Mouse (Mus musculus) heart, adult 2 months (tissue): Measurements from ENCODE around the gene Prrt1. TPM values are rescaled to one million over a fixed set of nuclear protein-coding genes. Genes with fewer than 3 reads are reported as not detected.

Experiments
- DNase-seq, 2 experiments: peaks; one replicate each; pipeline ENCODE4 v3.0.0; 2021
- H3K27ac ChIP-seq: fragments of 200-600 bp; 2 replicates; pipeline ENCODE4 v1.8.1; 2022
- H3K27me3 ChIP-seq: fragments of 200-500 bp; 2 replicates; pipeline ENCODE4 v1.6.1; 2012; ENCODE audit warnings: mild to moderate bottlenecking, low read length, inconsistent platforms, mixed read lengths; ENCODE audit not compliant: control insufficient read depth, insufficient read depth
- H3K36me3 ChIP-seq: fragments of 200-500 bp; 2 replicates; pipeline ENCODE4 v1.6.1; 2012; ENCODE audit warnings: low read length, inconsistent platforms; ENCODE audit not compliant: control insufficient read depth, insufficient read depth
- H3K4me1 ChIP-seq: fragments of 200-500 bp; 2 replicates; pipeline ENCODE4 v1.6.1; 2011; ENCODE audit warnings: low read length; ENCODE audit not compliant: control insufficient read depth, insufficient read depth
- H3K4me3 ChIP-seq: fragments of 200-600 bp; 2 replicates; pipeline ENCODE4 v1.8.1; 2022
- H3K79me2 ChIP-seq: fragments of 200-500 bp; replicated peaks from 2 replicates; pipeline ENCODE4 v1.6.1; 2012; ENCODE audit warnings: mild to moderate bottlenecking, inconsistent platforms, low read length, moderate library complexity, mixed read lengths; ENCODE audit not compliant: control insufficient read depth, insufficient read depth
- H3K9ac ChIP-seq: fragments of 200-500 bp; 2 replicates; pipeline ENCODE4 v1.6.1; 2012; ENCODE audit warnings: low read depth, mild to moderate bottlenecking, control low read depth, inconsistent platforms, low read length, mixed read lengths
- CTCF ChIP-seq: fragments of 200-600 bp; IDR thresholded peaks from 2 replicates; pipeline ENCODE4 v1.8.1; 2022; ENCODE audit warnings: antibody characterized with exemption, mild to moderate bottlenecking, moderate library complexity
- EP300 ChIP-seq: fragments of 200-500 bp; IDR thresholded peaks from 2 replicates; pipeline ENCODE4 v1.6.1; 2011; ENCODE audit warnings: low read depth, low read length, control low read depth; ENCODE audit not compliant: insufficient read depth
- POLR2A ChIP-seq: fragments of 200-500 bp; IDR thresholded peaks from 2 replicates; pipeline ENCODE4 v1.6.1; 2011; ENCODE audit warnings: mild to moderate bottlenecking, low read depth, low read length, control low read depth; ENCODE audit not compliant: insufficient read depth
- WGBS: fragments of 180-500 bp; shearing (Covaris S2); methylation state at CpG from one replicate; pipeline ENCODE4 v1.1.7; 2018; 5-methylcytosine and 5-hydroxymethylcytosine counted together
- intact Hi-C: fragments of 180-260 bp; cut with DNase I; formaldehyde crosslinking; loops from one replicate; pipeline ENCODE4 v1.15.1; 2025
- polyA plus RNA-seq: library from polyadenylated mRNA; depleted of rRNA; stranded (reverse); fragments of >200 nt; gene quantifications from 2 replicates; pipeline ENCODE4 v1.2.3, GENCODE M21; 2012
- total RNA-seq, 2 experiments: library from RNA; stranded (reverse); gene quantifications; 2 replicates each; pipeline ENCODE4 v1.2.3; 2021

The Prrt1 gene
- total and polyA plus RNA-seq, 3 experiments: 0.86 to 7.0 (median 1.4) TPM

GRCm38 (mm10) chr17:34621006-34621405, 8.3 kb upstream of the Prrt1 start:
- 91% methylated on average over 8 of the region's 8 CpGs for WGBS
- no peak overlapping the region for H3K9ac ChIP-seq
- no peak overlapping the region for H3K4me3 ChIP-seq
- H3K79me2 ChIP-seq: no peaks in the 10 kb centered on the region
- TF ChIP-seq POLR2A: no peak
- no peak for TF ChIP-seq EP300
- no peak for TF ChIP-seq CTCF
- no peaks in the 10 kb centered on the region for H3K27me3 ChIP-seq
- no peak overlapping the region for H3K27ac ChIP-seq
- no peak for DNase-seq
- H3K4me1 ChIP-seq: no peaks in the 10 kb centered on the region
- intact Hi-C loops: no loop called here
- no peaks in the 10 kb centered on the region for H3K36me3 ChIP-seq

DNA sequence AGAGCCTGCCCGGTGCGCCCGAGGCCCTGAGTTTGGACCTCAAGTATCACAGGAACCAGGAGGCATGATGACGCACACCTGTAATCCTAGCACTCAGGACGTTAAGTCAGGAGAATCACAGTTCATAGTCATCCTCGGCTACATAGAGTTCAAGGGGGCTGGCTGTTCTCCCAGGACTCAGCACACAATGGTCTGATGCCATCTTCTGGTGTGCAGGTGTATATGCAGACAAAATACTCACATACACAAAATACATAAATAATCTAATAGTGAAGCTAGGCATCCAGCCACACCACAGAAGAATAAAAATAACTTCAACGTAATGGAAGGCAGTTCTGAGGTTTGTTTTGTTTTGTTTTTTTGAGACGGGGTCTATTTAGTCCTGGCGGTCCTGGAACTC, 6.2 kb upstream of the Prrt1 start:
- TF ChIP-seq EP300 (no peak), POLR2A (no peak), CTCF (peak; percentile 39)
- Histone ChIP-seq H3K4me3 (no peak overlapping the region), H3K36me3 (no peaks in the 10 kb centered on the region), H3K9ac (no peak overlapping the region), H3K4me1 (no peaks in the 10 kb centered on the region; the same call in 1 of the 2 replicates), H3K79me2 (no peaks in the 10 kb centered on the region), H3K27me3 (no peaks in the 10 kb centered on the region), H3K27ac (no peak overlapping the region)
- intact Hi-C loops: no loop called here
- no peak for DNase-seq
- 78% methylated on average over 9 of the region's 9 CpGs for WGBS

- H3K4me3 ChIP-seq: no peak overlapping the region
- no peak for DNase-seq
- no peak for TF ChIP-seq POLR2A
- no peak for TF ChIP-seq EP300
- no peak for TF ChIP-seq CTCF
- no peaks in the 10 kb centered on the region for H3K27me3 ChIP-seq
- H3K79me2 ChIP-seq: no peaks in the 10 kb centered on the region
- H3K27ac ChIP-seq: no peak overlapping the region
- peaks cover 2% of the 10 kb centered on the region for H3K4me1 ChIP-seq
- intact Hi-C loops: no loop called here
- no peak overlapping the region for H3K9ac ChIP-seq
- no peaks in the 10 kb centered on the region for H3K36me3 ChIP-seq
- 93% methylated on average over 3 of the region's 3 CpGs for WGBS
Observed at GRCm38 (mm10) chr17:34624981-34625380, 4.4 kb upstream of the Prrt1 start.

DNA sequence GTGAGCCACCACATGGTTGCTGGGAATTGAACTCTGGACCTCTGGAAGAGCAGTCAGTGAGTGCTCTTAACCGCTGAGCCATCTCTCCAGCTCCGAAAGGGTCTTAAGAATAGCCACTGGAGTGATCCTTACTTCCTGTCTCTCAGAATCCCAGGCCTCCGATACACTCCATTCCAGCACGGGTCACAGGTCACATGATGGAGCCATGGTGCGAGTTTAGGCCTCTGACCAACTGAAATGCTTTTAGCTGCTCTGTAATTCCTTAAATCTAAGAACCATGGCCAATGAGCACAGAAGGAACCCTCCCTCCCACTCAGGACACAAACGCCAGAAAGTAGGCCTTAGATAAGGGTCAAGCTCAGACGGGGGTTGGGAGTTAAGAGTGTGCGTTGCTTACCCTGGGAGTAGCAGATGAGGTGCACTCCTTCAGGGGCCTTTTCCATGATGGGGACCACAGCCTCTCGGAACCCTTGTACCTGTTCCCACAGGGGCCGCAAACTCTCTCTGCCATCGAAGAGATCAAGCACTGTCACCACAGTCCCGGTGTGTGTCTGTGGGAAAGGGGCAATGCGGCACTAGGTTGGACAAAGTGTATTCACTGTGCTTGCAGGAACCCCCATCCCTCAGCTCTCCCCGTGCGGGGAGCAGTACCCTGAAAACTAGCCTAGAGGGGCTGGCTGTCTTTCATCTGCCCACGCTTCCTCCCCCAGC, 3.1 kb upstream of the Prrt1 start:
- DNase-seq: no peak
- TF ChIP-seq EP300: no peak
- no peak for TF ChIP-seq CTCF
- peak overlapping the region; percentile 95 for H3K27ac ChIP-seq
- intact Hi-C loops: loop anchor here (2.0 kb wide), 2 partner anchors 19 to 61 kb away; partner anchors contain the start of gene Notch4
- peak overlapping the region; percentile 74 for H3K9ac ChIP-seq
- H3K36me3 ChIP-seq: no peaks in the 10 kb centered on the region
- 50% methylated on average over 16 of the region's 16 CpGs for WGBS
- H3K4me3 ChIP-seq: peak overlapping the region; percentile 73
- H3K79me2 ChIP-seq: no peaks in the 10 kb centered on the region
- H3K4me1 ChIP-seq: peaks cover 4% of the 10 kb centered on the region
- H3K27me3 ChIP-seq: no peaks in the 10 kb centered on the region

DNA sequence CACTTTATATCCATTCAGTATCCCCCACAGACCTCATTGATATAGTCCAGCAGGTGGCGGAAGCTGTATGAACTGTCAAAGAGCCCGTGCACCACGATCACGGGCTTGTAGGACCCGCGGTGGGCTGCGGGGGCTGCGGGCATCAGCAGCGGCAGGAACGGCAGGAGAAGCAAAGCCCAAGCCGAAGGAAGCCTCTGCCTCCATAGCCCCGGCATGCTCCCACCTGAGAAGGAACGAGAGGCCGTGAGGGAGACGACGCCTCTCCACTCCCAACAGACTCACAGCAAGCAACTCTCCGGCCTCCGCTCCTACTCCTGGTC, 2.6 kb upstream of the Prrt1 start:
- H3K79me2 ChIP-seq: no peaks in the 10 kb centered on the region
- DNase-seq: peak in 1 of 2 experiments; percentile 45
- no peaks in the 10 kb centered on the region for H3K27me3 ChIP-seq
- 2% methylated on average over 18 of the region's 18 CpGs for WGBS
- no peaks in the 10 kb centered on the region for H3K36me3 ChIP-seq
- peak overlapping the region; percentile 95 for H3K27ac ChIP-seq
- peak overlapping the region; percentile 73 for H3K4me3 ChIP-seq
- TF ChIP-seq EP300 (no peak), CTCF (peak; percentile 63)
- peak overlapping the region; percentile 74 for H3K9ac ChIP-seq
- H3K4me1 ChIP-seq: peaks cover 5% of the 10 kb centered on the region
- intact Hi-C loops: loop anchor here (2.0 kb wide), 2 partner anchors 20 to 62 kb away; partner anchors contain the start of gene Notch4

DNA sequence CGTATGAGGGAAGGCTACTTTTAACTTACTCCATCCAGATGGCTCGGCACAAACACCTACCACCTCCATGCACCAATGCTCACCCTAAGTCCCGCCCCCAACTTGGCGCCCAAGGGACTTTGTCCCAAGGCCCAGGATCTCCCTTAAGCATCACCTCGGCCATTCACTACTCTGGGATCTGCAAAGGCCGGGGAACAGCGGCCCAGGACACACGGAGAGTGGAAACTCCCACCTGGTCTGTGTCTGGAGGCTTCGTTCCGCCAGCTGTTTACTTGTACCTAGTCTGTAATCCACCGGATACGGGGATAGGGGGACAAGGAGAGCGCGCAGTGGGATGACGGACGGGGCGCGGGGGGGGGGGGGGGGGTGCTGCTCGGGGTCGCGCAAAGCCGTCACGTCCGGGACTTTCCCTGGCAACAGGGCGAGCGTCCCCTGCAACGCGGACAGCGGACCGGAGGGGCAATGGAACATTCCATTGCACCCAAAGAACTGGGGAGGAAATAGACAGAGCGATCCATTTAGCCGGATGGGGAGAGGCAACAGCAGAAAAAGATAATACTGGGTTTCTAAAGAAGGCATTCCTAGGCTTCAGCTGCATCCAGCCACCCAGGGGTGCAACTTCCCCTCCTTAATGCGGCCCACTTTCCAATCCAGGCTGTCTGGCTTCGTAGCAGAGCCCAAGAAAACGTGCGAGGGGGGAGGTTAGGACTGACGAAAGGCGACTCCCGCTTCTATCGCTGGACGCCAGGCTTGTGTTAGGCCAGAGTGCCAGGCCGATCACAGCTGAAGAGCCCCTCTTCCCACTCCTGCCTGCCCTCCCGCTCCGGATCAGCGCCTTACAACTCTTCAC, 2.0 kb upstream of the Prrt1 start:
- Histone ChIP-seq H3K36me3 (no peaks in the 10 kb centered on the region), H3K27ac (peak overlapping the region; percentile 95), H3K9ac (peak overlapping the region; percentile 88), H3K79me2 (no peaks in the 10 kb centered on the region), H3K27me3 (no peaks in the 10 kb centered on the region), H3K4me3 (peak overlapping the region; percentile 73), H3K4me1 (peaks cover 5% of the 10 kb centered on the region)
- TF ChIP-seq POLR2A: peak; percentile 67; the same call in 1 of the 2 replicates
- no peak for TF ChIP-seq EP300
- WGBS: under 1% methylated on average over 41 of the region's 45 CpGs
- peak; percentile 89 to 91 for DNase-seq
- intact Hi-C loops: loop anchor here (2.0 kb wide), 2 partner anchors 21 to 63 kb away; partner anchors contain the start of gene Notch4
